Mouse (Mus musculus): ENCODE data around the gene Dcaf4.

Dcaf4 gene

GRCm38 (mm10) chr12:83520311-83520890 is at the start of gene Dcaf4:
Gene Dcaf4 (plus strand): TSS chr12:83520466.
- peak; percentile 95 for DNase-seq

GRCm38 (mm10) chr12:83471760-83472159 is 48.5 kb upstream of the Dcaf4 start:
- DNase-seq: no peak

GRCm38 (mm10) chr12:83473987-83474600 is 46.2 kb upstream of the Dcaf4 start:
- no peak for DNase-seq

- no peak for DNase-seq
Observed at GRCm38 (mm10) chr12:83475419-83475818, 44.8 kb upstream of the Dcaf4 start.

- no peak for DNase-seq
Observed at GRCm38 (mm10) chr12:83476277-83476676, 44.0 kb upstream of the Dcaf4 start.

- DNase-seq: no peak
Observed at GRCm38 (mm10) chr12:83479140-83479539, 41.1 kb upstream of the Dcaf4 start.

- no peak for DNase-seq
Observed at GRCm38 (mm10) chr12:83479818-83480401, 40.4 kb upstream of the Dcaf4 start.

GRCm38 (mm10) chr12:83481439-83481838 is 38.8 kb upstream of the Dcaf4 start:
- no peak for DNase-seq

GRCm38 (mm10) chr12:83483653-83484052 is 36.6 kb upstream of the Dcaf4 start:
- no peak for DNase-seq

- DNase-seq: peak; percentile 22 to 47
Observed at GRCm38 (mm10) chr12:83484855-83485745, 35.2 kb upstream of the Dcaf4 start.

GRCm38 (mm10) chr12:83485911-83486670 is 34.2 kb upstream of the Dcaf4 start:
- DNase-seq: peak; percentile 63 to 71

GRCm38 (mm10) chr12:83486671-83487461 is 33.4 kb upstream of the Dcaf4 start:
- DNase-seq: peak; percentile 59 to 61

- peak; percentile 100 for DNase-seq
Observed at GRCm38 (mm10) chr12:83487476-83487991, 32.7 kb upstream of the Dcaf4 start, which contains the start of gene Dpf3. Gene Dpf3 (minus strand): TSS chr12:83487716.

GRCm38 (mm10) chr12:83488211-83488941 is 31.9 kb upstream of the Dcaf4 start:
- peak; percentile 46 to 61 for DNase-seq

GRCm38 (mm10) chr12:83489748-83490147 is 30.5 kb upstream of the Dcaf4 start:
- no peak for DNase-seq

GRCm38 (mm10) chr12:83491609-83492008 is 28.7 kb upstream of the Dcaf4 start:
- no peak for DNase-seq

GRCm38 (mm10) chr12:83492808-83493207 is 27.5 kb upstream of the Dcaf4 start:
- DNase-seq: no peak

GRCm38 (mm10) chr12:83494196-83494595 is 26.1 kb upstream of the Dcaf4 start:
- no peak for DNase-seq

GRCm38 (mm10) chr12:83495248-83495960 is 24.9 kb upstream of the Dcaf4 start:
- DNase-seq: no peak

GRCm38 (mm10) chr12:83495961-83496282 is 24.3 kb upstream of the Dcaf4 start:
- no peak for DNase-seq

All from cerebellum, postnatal 36 days (tissue).